Mouse (Mus musculus) spleen, postnatal 4 days (tissue): ENCODE results near the gene Trpv2.
A peak's percentile ranks its signal among the peaks of the same experiment; 100 is the strongest.

Source experiments
- DNase-seq, 2 experiments: peaks; one replicate each; pipeline ENCODE4 v3.0.0; 2022; ENCODE audit warnings: low spot score in 2 of 2

Gene Trpv2

DNA sequence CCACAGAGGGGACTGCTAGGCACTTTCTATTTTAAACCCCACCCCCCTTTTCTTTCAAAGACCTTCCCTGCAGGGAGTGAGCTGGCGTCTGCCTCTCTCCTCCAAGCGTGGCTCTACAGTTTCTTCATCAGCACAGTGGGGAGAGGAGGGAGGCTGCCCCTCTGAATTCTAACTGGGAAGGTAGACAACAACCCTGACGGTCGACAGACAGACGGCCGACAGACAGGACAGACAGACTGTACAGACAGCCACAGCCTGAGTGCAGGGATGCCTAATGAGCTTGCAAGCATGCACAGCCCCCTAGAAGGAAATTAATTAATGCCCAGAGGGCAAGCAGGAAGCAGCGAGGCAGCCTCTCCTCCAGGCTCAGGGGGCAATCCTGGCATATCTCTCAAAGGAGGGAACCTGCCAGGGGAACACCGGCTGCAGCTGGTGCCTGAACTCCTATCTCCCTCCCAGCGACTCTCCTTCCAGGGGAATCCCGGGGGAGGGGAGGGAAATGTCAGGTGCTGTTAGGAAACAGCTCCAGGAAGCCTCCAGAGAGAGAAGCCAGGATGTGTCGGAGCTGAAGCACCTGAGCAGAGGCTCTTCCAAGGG is 56.0 kb downstream of the Trpv2 start:
- no peak for DNase-seq

DNA sequence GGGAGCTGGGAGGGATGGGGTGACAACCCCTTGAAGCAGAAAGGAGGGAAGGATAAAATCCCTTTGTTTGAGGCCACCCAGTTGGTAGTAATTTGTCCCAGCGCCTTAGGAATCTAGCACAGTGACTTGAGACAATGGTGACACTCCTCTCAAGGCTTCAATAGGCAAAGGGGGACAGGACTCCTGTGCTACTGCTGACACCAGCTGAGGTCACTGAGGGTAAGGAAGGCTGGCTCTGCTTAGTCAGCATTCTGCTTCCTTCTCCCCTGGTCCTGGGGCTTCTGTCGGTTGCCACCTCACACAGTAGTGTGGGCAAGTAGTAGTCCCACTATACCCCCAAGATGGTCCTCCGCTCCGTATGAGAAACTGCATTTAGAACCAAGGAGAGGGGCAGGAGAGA is 56.9 kb downstream of the Trpv2 start:
- DNase-seq, result no peak

DNA sequence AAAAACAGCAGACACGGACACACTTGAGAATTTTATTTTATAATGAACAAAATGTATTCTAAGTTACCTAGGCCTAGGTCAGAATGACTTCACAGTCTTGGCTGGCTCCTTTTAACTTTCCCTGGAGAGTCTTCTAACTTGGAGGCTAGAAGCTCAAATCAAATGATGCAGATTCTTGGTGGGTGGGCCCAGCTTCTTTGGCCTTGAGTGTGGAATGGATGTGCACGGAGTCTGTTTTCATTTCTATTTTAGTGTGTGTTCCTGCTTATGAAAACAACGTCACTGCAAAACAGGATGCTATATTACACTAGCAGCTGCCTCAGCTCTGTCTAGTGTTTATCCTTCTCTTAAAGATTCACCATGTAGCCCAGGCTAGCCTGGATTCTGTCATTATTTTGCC is 61.1 kb downstream of the Trpv2 start:
- DNase-seq, result no peak

DNA sequence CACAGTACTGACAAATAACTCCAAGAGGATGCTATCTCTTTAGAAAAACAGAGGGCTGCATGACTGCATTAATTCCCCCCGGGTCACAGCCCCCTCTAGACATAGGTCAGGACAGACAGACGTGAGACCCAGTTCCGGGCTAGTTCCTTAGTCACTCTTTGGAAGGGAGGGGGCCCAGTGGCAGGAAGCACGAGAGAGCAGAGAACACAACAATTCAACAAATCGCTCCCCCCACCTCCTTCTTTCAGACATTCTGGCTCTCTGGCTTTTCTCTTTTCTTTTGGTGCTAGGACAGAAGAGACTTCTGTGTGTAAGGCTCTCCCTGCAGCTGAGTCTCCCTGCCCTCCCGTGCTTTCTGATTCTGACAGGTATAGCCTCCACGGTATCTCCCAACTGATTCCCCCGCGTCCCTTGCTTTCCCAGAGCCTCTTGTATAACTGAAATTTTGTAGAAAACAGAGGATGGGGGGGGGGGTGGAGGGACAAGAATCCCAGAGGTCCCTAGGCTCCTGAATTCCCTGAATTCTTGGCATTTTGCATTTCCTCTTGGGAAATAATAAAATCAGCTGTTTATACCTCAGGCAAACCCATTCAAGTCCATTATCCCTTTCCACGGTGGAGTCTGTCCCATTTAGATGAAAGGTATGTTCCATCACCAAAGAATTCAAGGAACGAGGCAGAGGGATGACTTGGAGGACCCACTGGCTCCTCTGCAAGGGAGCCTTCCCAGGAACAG is 62.0 kb downstream of the Trpv2 start:
- DNase-seq, result no peak

DNA sequence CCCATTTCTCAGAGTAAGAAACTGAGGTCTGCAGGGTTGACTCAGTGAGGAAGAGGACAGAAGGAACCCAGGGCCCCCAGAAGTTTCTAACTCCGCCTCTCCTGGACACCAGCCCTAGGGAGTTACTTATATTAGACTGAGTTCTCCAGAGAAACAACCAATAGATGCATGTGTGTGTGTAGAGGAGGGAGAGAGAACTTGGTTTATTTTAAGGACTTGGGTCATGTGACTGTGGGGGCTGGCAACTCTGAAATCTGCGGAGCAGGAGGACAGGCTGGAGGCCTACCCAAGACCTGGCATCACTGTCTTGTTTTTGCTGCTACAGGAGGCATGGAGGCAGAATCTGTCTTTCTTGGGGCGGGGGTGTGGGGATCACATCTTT is 62.5 kb downstream of the Trpv2 start:
- DNase-seq, result no peak

- DNase-seq, result no peak
Observed at GRCm38 (mm10) chr11:62637401-62637800, 63.1 kb downstream of the Trpv2 start.

DNA sequence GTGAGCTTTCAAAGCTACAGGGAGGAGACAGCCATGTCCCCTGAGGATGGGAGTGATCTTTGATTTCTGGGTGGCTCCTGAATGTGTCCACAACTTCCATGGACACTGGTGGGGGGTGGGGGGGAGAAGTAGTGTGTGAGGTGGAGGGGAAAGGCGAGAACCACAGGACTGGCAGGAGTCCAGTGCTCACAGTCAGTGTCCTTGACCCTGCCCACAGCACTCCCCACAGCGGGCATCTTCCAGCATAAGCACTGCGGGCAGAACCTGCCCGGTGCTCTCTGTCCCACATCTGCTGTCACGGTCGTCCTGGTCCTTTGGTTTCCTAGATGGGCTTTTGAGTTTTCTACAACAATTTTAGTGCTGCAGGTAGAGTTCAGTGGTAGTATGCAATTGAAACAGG is 63.5 kb downstream of the Trpv2 start:
- DNase-seq, result no peak

DNA sequence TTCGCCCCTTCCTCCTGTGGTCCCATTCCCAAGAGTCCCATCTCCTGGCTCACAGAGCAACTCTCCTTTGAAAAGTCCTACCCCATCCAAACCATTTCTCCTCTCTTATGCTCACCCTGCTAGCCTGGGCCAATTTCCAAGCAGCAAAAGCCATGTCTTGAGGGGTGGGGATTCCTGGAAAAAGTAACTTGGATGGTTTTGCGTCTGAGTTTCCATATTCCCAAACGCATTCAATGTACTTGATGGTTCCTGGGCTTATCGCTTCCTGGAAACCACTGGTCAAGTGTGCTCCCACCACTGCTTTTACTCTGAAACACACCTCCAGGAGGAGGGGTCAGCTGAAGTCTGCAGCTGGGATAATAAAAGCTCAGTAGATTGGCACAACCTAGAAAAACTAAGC is 64.1 kb downstream of the Trpv2 start:
- DNase-seq, result no peak

DNA sequence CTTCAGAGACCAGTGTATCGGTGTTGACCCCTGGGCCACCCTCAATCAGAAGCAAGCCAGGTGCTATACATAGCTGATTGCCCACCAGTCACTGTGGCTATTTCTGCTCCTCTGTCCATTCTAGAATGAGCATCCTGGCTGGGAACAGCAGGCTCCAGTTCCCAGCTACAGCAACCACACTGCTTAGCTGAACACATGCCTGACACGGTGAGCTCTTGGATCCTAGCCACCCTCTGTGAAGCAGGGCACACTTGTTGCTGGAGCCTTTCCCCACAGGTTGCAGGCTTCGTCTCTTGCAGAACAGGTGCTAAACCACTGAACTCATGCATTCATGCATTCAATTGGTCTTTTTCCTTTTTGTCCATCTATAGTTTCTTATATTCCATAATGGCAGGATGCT is 66.1 kb downstream of the Trpv2 start:
- DNase-seq, result no peak

- DNase-seq, result no peak
Observed at GRCm38 (mm10) chr11:62642023-62642844, 67.9 kb downstream of the Trpv2 start.

- no peak for DNase-seq
Observed at GRCm38 (mm10) chr11:62643011-62643631, 68.8 kb downstream of the Trpv2 start.

DNA sequence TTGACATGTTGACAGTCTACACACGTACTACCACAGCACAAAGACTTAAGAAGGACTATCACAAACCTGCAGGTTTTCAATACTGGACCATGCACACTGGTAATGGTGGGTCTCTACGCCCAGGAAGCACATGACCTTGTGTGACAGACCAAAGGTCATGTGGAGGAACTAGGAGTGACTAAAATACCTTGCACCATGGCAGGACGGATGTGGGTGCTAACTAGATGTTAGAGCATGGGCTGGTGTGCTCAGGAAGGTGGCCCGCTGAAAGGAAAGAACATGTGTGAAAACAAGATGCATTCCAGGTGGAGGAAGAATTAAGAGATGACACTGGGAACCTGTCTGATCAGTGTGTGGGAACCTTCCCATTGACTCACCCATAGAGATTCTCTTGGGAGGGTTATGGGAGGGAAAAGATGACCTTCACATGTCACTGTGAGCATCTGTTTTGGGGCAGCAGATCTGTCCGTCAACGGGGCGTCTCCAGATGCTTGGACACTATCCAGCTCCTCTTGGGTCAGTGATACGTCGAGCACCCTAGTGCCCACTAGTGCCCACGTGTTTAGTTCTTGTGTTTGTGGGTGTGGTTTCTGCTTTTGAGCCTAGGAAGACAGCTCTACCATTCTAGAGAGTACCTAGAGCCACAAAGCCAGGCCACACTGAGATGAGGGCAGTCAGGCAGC is 69.5 kb downstream of the Trpv2 start:
- no peak for DNase-seq

- no peak for DNase-seq
Observed at GRCm38 (mm10) chr11:62644602-62645336, 70.5 kb downstream of the Trpv2 start.

DNA sequence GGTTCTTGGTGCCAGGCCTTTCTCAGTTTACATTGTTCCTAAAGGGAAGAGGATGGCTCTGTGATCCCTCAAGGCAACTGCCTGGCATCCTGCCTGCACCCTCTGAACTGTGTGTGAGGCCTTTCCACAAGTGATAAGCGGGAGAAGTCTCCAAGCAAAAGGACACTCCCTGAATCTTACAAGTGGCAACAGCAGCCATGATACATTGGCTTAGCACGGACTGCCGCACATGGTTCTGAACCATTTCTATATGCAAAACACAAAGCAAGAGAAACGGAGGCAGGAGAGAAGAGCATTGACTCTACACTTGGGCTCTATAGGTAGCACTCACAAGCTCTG is 71.0 kb downstream of the Trpv2 start:
- DNase-seq, result peak in 1 of 2 experiments; percentile 15

DNA sequence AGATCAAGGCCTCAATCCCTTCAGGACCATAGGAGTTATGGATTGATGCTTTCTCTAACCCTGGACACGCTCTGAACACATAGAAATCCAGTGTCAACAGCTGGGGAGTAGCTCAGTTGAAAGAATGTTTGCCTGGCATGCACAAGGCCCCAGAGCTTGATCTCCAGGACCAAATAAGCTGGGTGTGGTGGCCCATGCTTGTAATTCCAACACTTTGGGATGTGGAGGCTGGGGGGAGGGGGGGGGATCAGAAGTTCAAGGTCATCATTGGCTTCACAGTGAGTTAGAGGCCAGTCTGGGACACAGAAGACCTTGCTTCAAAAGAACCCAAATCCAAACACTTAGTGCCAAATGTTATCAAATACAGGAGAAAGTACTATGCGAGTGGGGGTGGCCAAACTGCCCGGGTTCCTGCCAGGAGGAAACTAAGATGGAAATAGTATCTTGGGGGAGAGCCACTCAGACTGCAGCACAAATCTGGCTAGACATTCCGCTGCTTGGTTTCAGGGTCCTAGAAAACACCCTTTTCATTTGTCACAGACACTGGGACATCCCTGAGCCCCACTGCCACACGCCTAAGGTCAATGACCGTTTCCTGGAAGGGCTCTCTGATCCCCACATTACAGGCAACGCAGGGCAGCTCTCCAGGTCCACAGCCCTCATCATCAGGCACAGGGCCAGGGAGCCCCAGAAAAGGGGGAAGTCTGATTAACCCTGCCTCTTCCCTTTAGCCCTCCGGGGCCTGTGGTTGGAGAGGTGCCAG is 71.6 kb downstream of the Trpv2 start:
- peak in 1 of 2 experiments; percentile 39 for DNase-seq

GRCm38 (mm10) chr11:62646495-62646843 is 72.2 kb downstream of the Trpv2 start:
- no peak for DNase-seq

DNA sequence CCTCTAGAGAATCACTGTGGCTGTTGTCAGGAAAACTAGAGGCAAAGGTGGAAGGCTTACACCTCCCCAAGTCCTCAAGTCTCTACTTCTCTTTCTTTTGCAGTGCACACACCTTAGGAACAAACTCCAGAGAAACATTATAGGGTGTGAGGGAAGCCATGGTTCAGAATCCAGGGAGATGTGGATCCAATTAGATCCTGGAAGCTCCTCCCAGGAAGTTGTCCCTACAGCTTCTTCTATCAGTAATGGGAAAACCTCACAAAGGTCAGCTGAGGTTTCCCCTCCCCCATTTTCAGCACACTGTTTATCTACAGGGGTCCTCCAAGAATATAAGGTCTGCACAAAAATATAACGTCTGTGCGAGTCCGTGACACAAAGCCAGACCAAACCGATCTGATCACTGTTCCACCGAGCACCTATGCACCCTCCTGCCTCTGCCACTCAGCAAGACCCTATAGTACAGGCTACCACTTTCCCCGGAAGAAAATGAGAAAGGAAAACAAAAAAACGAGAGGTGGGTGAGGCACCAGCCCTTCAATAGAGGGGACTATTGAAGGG is 72.8 kb downstream of the Trpv2 start:
- no peak for DNase-seq

GRCm38 (mm10) chr11:62647661-62648590 is 73.6 kb downstream of the Trpv2 start, which contains the start of gene Lrrc75a:
Gene Lrrc75a (minus strand): TSS chr11:62648523.
- DNase-seq, result peak; percentile 30 to 75
